Mouse (Mus musculus) cerebellum, adult 8-10 months (tissue): ENCODE results near the gene Mup3.
"Not testable (repeated sequence)": the region's sequence is repeated elsewhere in the genome, so short reads cannot be mapped to it uniquely, and the experiment has no call there.

Experiments used
- DNase-seq: peaks from one replicate; pipeline ENCODE4 v3.0.0; 2022

Mup3 gene

GRCm38 (mm10) chr4:62087241-62087640 lies at the start of gene Mup3:
Gene Mup3 (minus strand): TSS chr4:62087342.
- DNase-seq: no peak

- DNase-seq: peak; percentile 50
These were observed 46.6 kb upstream of the Mup3 start for GRCm38 (mm10) chr4:62133706-62134105.

- DNase-seq: not testable (repeated sequence)
These were observed 16.2 kb upstream of the Mup3 start for GRCm38 (mm10) chr4:62103366-62103765.

- no peak for DNase-seq
These were observed 811 bp upstream of the Mup3 start for GRCm38 (mm10) chr4:62087953-62088352.

DNA sequence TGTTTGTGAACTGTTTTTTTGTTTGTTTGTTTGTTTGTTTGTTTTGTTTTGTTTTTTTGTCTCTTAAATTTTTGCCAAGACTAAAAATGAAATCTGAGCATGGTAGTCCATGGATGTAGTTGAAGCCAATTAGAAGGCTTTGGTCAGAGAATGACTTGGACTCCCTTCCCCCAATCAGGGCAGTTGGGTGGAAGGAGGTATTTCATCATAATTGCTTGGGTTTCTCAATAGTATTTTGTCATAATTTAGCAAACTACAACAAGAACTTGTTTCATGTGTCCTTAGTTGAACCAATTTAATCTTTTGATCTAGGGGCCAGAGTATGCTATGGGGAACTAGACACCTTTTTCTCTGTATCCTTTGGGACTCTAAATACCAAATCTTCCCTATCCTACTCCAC lies 4.4 kb downstream of the Mup3 start:
- DNase-seq: no peak

GRCm38 (mm10) chr4:62075126-62075525 lies 12.0 kb downstream of the Mup3 start:
- no peak for DNase-seq

DNA sequence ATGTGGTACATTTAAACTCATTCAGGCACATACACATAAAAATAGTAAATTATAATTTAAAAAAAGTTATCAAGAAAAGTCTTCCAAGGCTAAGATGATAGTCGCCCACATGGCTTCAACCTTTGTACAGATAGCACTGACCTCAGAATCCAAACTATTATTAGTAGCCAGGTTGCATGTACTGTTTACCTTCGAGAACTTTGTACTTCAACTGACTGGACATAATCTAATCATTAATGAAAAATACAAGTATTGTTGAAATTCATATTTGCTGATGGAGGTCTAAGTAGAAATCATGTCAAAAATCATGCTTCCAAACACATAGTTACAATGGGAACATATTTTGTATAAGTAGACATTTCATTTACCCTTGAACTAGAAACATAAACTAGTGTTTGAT lies 32.4 kb downstream of the Mup3 start:
- DNase-seq: not testable (repeated sequence)

DNA sequence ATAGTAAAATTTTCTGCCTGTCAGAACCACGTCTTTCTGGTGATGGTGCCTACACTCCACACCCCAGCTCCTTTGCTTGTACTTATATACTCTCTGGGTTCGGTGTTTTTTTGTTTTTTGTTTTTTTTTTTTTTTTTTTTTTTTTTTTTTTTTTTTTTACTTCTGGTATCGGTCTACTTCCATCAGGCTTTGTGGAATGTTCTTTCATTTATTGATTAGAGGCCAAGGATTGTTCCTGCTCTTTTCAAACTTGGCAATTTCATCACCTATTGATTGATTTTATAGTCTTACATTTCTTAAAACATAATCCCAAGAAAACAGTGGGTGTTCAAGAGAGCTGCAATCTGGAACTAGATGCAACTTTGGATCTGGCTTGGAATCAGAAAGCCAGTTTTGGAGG lies 33.1 kb downstream of the Mup3 start, which contains the start of gene Mup20:
TSS of gene Mup20 (minus strand) at position 101 of the 400 bp plus-strand sequence.
- DNase-seq: not testable (repeated sequence)
